Mouse (Mus musculus) layer of hippocampus, adult 9-11 months (tissue): Measurements from ENCODE around the gene Rad23a.

Experiments
- DNase-seq: peaks from one replicate; pipeline ENCODE4 v3.0.0; 2022

Gene Rad23a

GRCm38 (mm10) chr8:84840248-84840999 lies at the start of gene Rad23a:
TSS of gene Rad23a (minus strand) at chr8:84840665.
- peak; percentile 94 for DNase-seq

- DNase-seq, result no peak
These were observed 48.7 kb upstream of the Rad23a start for GRCm38 (mm10) chr8:84889141-84889540.

- no peak for DNase-seq
These were observed 47.8 kb upstream of the Rad23a start for GRCm38 (mm10) chr8:84888280-84888679.

- no peak for DNase-seq
These were observed 44.3 kb upstream of the Rad23a start for GRCm38 (mm10) chr8:84884728-84885127.

- no peak for DNase-seq
These were observed 38.5 kb upstream of the Rad23a start for GRCm38 (mm10) chr8:84878915-84879314.

- DNase-seq, result no peak
These were observed 37.0 kb upstream of the Rad23a start for GRCm38 (mm10) chr8:84877297-84878035.

GRCm38 (mm10) chr8:84874339-84874738 lies 33.9 kb upstream of the Rad23a start:
- DNase-seq, result no peak

GRCm38 (mm10) chr8:84873016-84873415 lies 32.6 kb upstream of the Rad23a start:
- DNase-seq, result no peak

GRCm38 (mm10) chr8:84872309-84872965 lies 32.0 kb upstream of the Rad23a start:
- no peak for DNase-seq

- no peak for DNase-seq
These were observed 31.2 kb upstream of the Rad23a start, which contains the start of gene Syce2 for GRCm38 (mm10) chr8:84871376-84872308. TSS of gene Syce2 (plus strand) at chr8:84872111.

GRCm38 (mm10) chr8:84856864-84857441 lies 16.5 kb upstream of the Rad23a start, which contains the start of gene Farsa:
TSS of gene Farsa (plus strand) at chr8:84856989.
- peak; percentile 93 for DNase-seq

- no peak for DNase-seq
These were observed 16.0 kb upstream of the Rad23a start for GRCm38 (mm10) chr8:84856434-84856833.

- no peak for DNase-seq
These were observed 7.4 kb upstream of the Rad23a start for GRCm38 (mm10) chr8:84847684-84848435.

- peak; percentile 100 for DNase-seq
These were observed 6.5 kb upstream of the Rad23a start, which contains the start of gene Calr for GRCm38 (mm10) chr8:84846722-84847572. TSS of gene Calr (minus strand) at chr8:84846934.

GRCm38 (mm10) chr8:84846094-84846721 lies 5.7 kb upstream of the Rad23a start:
- no peak for DNase-seq

- no peak for DNase-seq
These were observed 5.1 kb upstream of the Rad23a start for GRCm38 (mm10) chr8:84845355-84846093.

GRCm38 (mm10) chr8:84844397-84845070 lies 4.1 kb upstream of the Rad23a start:
- DNase-seq, result no peak

- no peak for DNase-seq
These were observed 1.0 kb upstream of the Rad23a start for GRCm38 (mm10) chr8:84841514-84841913.
